In the genomic region with DNA sequence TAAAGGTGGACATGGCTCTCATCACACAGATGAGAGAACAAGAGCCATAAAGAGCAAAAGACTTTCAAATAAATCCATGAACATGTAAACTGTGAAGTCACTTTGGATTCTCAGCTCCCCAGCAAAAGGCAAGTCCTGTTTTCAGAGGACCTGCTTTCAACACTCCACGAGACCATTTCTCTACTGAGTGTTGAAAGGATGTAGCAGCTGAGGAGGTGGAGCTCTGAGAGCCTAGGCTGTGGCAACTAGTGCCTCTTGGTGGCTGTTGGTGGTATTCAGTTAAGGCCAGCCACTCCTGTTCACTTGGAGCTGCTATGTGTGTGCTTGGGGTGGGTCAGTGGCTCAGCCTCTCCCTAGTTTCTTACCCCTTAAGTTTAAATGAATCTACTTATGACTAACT, we compare ENCODE assay signal across 8 mouse cellular contexts. TPM values are rescaled to one million over a fixed set of nuclear protein-coding genes. Genes with fewer than 3 reads are reported as not detected.
DNase-seq lines count a peak whose midpoint lies in the region; ATAC-seq and TF ChIP-seq lines count a peak whose summit lies in the region.

No protein-coding gene starts in this region.

- no peaks in the 10 kb centered on the region for H3K36me3 ChIP-seq in embryonic facial prominence, embryonic 13.5 days
- no peaks in the 10 kb centered on the region for H3K36me3 ChIP-seq in intestine, embryonic 16.5 days (ENCODE audit: control insufficient read depth, insufficient read depth, low read length)
- no peaks in the 10 kb centered on the region for H3K36me3 ChIP-seq in myocyte (ENCODE audit: control insufficient read depth, insufficient read depth)

- no peaks in the 10 kb centered on the region for H3K9me3 ChIP-seq in embryonic facial prominence, embryonic 13.5 days
- no peaks in the 10 kb centered on the region for H3K9me3 ChIP-seq in intestine, embryonic 16.5 days (ENCODE audit: control insufficient read depth, low read length)

- ATAC-seq in CD4-positive, CD25-positive, alpha-beta regulatory T cell, adult 4 months, result no peak
- no peak for ATAC-seq in embryonic facial prominence, embryonic 13.5 days (ENCODE audit: insufficient number of reproducible peaks, insufficient read depth, low FRiP score, low TSS enrichment, low read depth)
- ATAC-seq in intestine, embryonic 16.5 days, result no peak

- peak; percentile 16 for TF ChIP-seq POLR2A in myocyte (IDR thresholded peaks at IDR 0.05; ENCODE audit: insufficient read length, low read depth)

- no peak overlapping the region for H3ac ChIP-seq in myocyte (ENCODE audit: control insufficient read depth, insufficient read length)

- H3K27me3 ChIP-seq in embryonic facial prominence, embryonic 13.5 days, result no peaks in the 10 kb centered on the region
- no peaks in the 10 kb centered on the region for H3K27me3 ChIP-seq in intestine, embryonic 16.5 days (replicated peaks; ENCODE audit: control insufficient read depth, insufficient read depth, low read length)
- no peaks in the 10 kb centered on the region for H3K27me3 ChIP-seq in myocyte (ENCODE audit: control insufficient read depth, insufficient read depth, insufficient read length)

- DNase-seq in CD4-positive, CD25-positive, alpha-beta regulatory T cell, adult 2 months (ENCODE audit: low read depth, low spot score), result peak; percentile 69
- peak; percentile 41 to 45 for DNase-seq in B cell, adult 2 months
- no peak for DNase-seq in frontal cortex, postnatal 25 days (ENCODE audit: low spot score in 2 of 2)
- no peak for DNase-seq in frontal cortex, postnatal 36 days (ENCODE audit: low spot score in 2 of 2)

- H3K4me3 ChIP-seq in embryonic facial prominence, embryonic 13.5 days, result peak overlapping the region; percentile 72; the same call in 1 of the 2 replicates
- H3K4me3 ChIP-seq in intestine, embryonic 16.5 days (ENCODE audit: low read length), result peak overlapping the region; percentile 78
- H3K4me3 ChIP-seq in myocyte, result peak overlapping the region; percentile 59

- H3K9ac ChIP-seq in embryonic facial prominence, embryonic 13.5 days, result peak overlapping the region; percentile 49; the same call in 1 of the 2 replicates
- H3K9ac ChIP-seq in intestine, embryonic 16.5 days (ENCODE audit: low read depth, low read length), result peak overlapping the region; percentile 74; the same call in 1 of the 2 replicates

- H3K27ac ChIP-seq in embryonic facial prominence, embryonic 13.5 days, result no peak overlapping the region
- H3K27ac ChIP-seq in intestine, embryonic 16.5 days (ENCODE audit: low read length), result no peak overlapping the region

- peaks cover 35% of the 10 kb centered on the region for H3K79me2 ChIP-seq in myocyte (ENCODE audit: control insufficient read depth, insufficient read depth)

- H3K4me1 ChIP-seq in embryonic facial prominence, embryonic 13.5 days, result peaks cover 17% of the 10 kb centered on the region
- peaks cover 10% of the 10 kb centered on the region for H3K4me1 ChIP-seq in intestine, embryonic 16.5 days (ENCODE audit: control insufficient read depth, insufficient read depth, low read length)

- H3K4me2 ChIP-seq in embryonic facial prominence, embryonic 13.5 days, result peak overlapping the region; percentile 96
- H3K4me2 ChIP-seq in intestine, embryonic 16.5 days (ENCODE audit: low read depth, low read length), result peak overlapping the region; percentile 92
- H3K4me2 ChIP-seq in myocyte (ENCODE audit: low read depth), result peak overlapping the region; percentile 72

- 36% methylated on average over 1 of the region's 1 CpGs for WGBS in embryonic facial prominence, embryonic 13.5 days
- 29% methylated on average over 1 of the region's 1 CpGs for WGBS in intestine, embryonic 16.5 days

TF ChIP-seq in myocyte, 11 proteins besides CTCF, POLR2A, EP300 and RAD21:
- TF ChIP-seq MYOG (IDR thresholded peaks at IDR 0.05; ENCODE audit: control insufficient read depth in 1 of 3, insufficient read depth in 1 of 3, insufficient read length in 2 of 3, low read depth in 2 of 3) (peak in 2 of 3 experiments; percentile 17 to 68), SRF (IDR thresholded peaks at IDR 0.05; ENCODE audit: control insufficient read depth, insufficient read length, low read depth) (no peak), E2F4 (IDR thresholded peaks at IDR 0.05; ENCODE audit: insufficient read depth) (no peak), CEBPB (IDR thresholded peaks at IDR 0.05; ENCODE audit: insufficient read depth, poor library complexity, severe bottlenecking) (no peak), MYOD1 (IDR thresholded peaks at IDR 0.05; ENCODE audit: control insufficient read depth in 1 of 3, insufficient read length in 2 of 3, low read depth in 2 of 3) (peak; percentile 46 to 76 (median 64))
TF ChIP-seq in myocyte: peak in this region for 2.

RNA-seq across cellular contexts. Expression of gene Asf1b, which starts 1.5 kb away (rescaled TPM):
- polyA plus RNA-seq in CD4-positive, CD25-positive, alpha-beta regulatory T cell, adult 4 months (2017; shearing (Covaris generic)), result 10 to 100 TPM; 22.3 to 45.2 TPM
- polyA plus RNA-seq in embryonic facial prominence, embryonic 13.5 days (2015; fragmentation: Nextera tagmentation; extraction: Ambion mirVana), result 58.0 and 61.3 TPM in 2 replicates
- 50.4 and 61.7 TPM in 2 replicates for polyA plus RNA-seq in intestine, embryonic 16.5 days (2015; fragmentation: Nextera tagmentation; extraction: Ambion mirVana)
- polyA plus RNA-seq in myocyte (2012; fragmentation: generic; extraction: Trizol), result 36.8 TPM

RNA-seq across cellular contexts. Expression of gene Gm10644, which starts 1.8 kb away (rescaled TPM):
- polyA plus RNA-seq in CD4-positive, CD25-positive, alpha-beta regulatory T cell, adult 4 months (2017; shearing (Covaris generic)), result under 1 TPM; 0.20 to 0.92 TPM
- polyA plus RNA-seq in embryonic facial prominence, embryonic 13.5 days (2015; fragmentation: Nextera tagmentation; extraction: Ambion mirVana), result 0.55 and 0.63 TPM in 2 replicates
- 0.39 TPM in 2 replicates for polyA plus RNA-seq in intestine, embryonic 16.5 days (2015; fragmentation: Nextera tagmentation; extraction: Ambion mirVana)
- polyA plus RNA-seq in myocyte (2012; fragmentation: generic; extraction: Trizol), result 0.11 TPM

RNA-seq across cellular contexts. Expression of gene Prkaca, which starts 16.0 kb away (rescaled TPM):
- 10 to 100 TPM in 1 of 2 experiments, 1 to 10 TPM in 1; 9.5 to 15.4 TPM for polyA plus RNA-seq in CD4-positive, CD25-positive, alpha-beta regulatory T cell, adult 4 months (2017; shearing (Covaris generic))
- polyA plus RNA-seq in embryonic facial prominence, embryonic 13.5 days (2015; fragmentation: Nextera tagmentation; extraction: Ambion mirVana), result 148 and 159 TPM in 2 replicates
- polyA plus RNA-seq in intestine, embryonic 16.5 days (2015; fragmentation: Nextera tagmentation; extraction: Ambion mirVana), result 24.6 and 77.1 TPM in 2 replicates
- polyA plus RNA-seq in myocyte (2012; fragmentation: generic; extraction: Trizol), result 181 TPM

RNA-seq across cellular contexts. Expression of gene Samd1, which starts 40.7 kb away (rescaled TPM):
- polyA plus RNA-seq in CD4-positive, CD25-positive, alpha-beta regulatory T cell, adult 4 months (2017; shearing (Covaris generic)), result 1 to 10 TPM; 5.9 to 6.3 TPM
- 14.5 and 15.8 TPM in 2 replicates for polyA plus RNA-seq in embryonic facial prominence, embryonic 13.5 days (2015; fragmentation: Nextera tagmentation; extraction: Ambion mirVana)
- 5.8 and 6.0 TPM in 2 replicates for polyA plus RNA-seq in intestine, embryonic 16.5 days (2015; fragmentation: Nextera tagmentation; extraction: Ambion mirVana)
- 30.6 TPM for polyA plus RNA-seq in myocyte (2012; fragmentation: generic; extraction: Trizol)

RNA-seq across cellular contexts. Expression of gene 1700067K01Rik, which starts 44.5 kb away (rescaled TPM):
- not detected for polyA plus RNA-seq in CD4-positive, CD25-positive, alpha-beta regulatory T cell, adult 4 months (2017; shearing (Covaris generic))
- 0.73 and 1.6 TPM in 2 replicates for polyA plus RNA-seq in embryonic facial prominence, embryonic 13.5 days (2015; fragmentation: Nextera tagmentation; extraction: Ambion mirVana)
- 0.66 and 0.84 TPM in 2 replicates for polyA plus RNA-seq in intestine, embryonic 16.5 days (2015; fragmentation: Nextera tagmentation; extraction: Ambion mirVana)
- 0.29 TPM for polyA plus RNA-seq in myocyte (2012; fragmentation: generic; extraction: Trizol)

Comparison
In these comparisons a context has a peak if more than half of its experiments do, and no peak if none do; other contexts are left out.
1. DNase-seq: peak in CD4-positive, CD25-positive, alpha-beta regulatory T cell, adult 2 months (single experiment) and B cell, adult 2 months (2 of 2); none in frontal cortex, postnatal 25 days (0 of 2) and frontal cortex, postnatal 36 days (0 of 2).
2. Peak in every context shown above with its lines, with median percentiles within 50 percentile points of each other: H3K4me2 ChIP-seq and H3K4me3 ChIP-seq.